Comparison of ENCODE assay signal across 8 mouse cellular contexts in genomic region chr14:120910733-120911324, GRCm38 (mm10). TPM values are rescaled to one million over a fixed set of nuclear protein-coding genes. Genes with fewer than 3 reads are reported as not detected.
DNase-seq lines count a peak whose midpoint lies in the region; ATAC-seq lines count a peak whose summit lies in the region.

TSS of gene Ipo5 (plus strand) at chr14:120911224.

- H3K9ac ChIP-seq in hindbrain, embryonic 16.5 days (ENCODE audit: low read depth, low read length): peak within 1 kb of the TSS; percentile 91

- H3K79me2 ChIP-seq in macrophage (ENCODE audit: inconsistent target): peaks cover 42% of the 10 kb centered on the region

- ATAC-seq in hindbrain, embryonic 16.5 days: peak; percentile 96

- H3K9me3 ChIP-seq in hindbrain, embryonic 16.5 days (ENCODE audit: control insufficient read depth, low read length): no peaks in the 10 kb centered on the region

- WGBS in hindbrain, embryonic 16.5 days: under 1% methylated on average over 48 of the region's 83 CpGs
- 1% methylated on average over 53 of the region's 83 CpGs for WGBS in macrophage (ENCODE audit: missing documents)

- H3K27ac ChIP-seq in hindbrain, embryonic 16.5 days (ENCODE audit: low read depth, low read length): peak within 1 kb of the TSS; percentile 93
- peak within 1 kb of the TSS; percentile 65 for H3K27ac ChIP-seq in macrophage

- no peaks in the 10 kb centered on the region for H3K27me3 ChIP-seq in hindbrain, embryonic 16.5 days (replicated peaks; ENCODE audit: control insufficient read depth, insufficient read depth, low read length)

- H3K4me1 ChIP-seq in hindbrain, embryonic 16.5 days (ENCODE audit: control insufficient read depth, insufficient read depth, low read depth, low read length): peaks cover 13% of the 10 kb centered on the region

- peak; percentile 93 for DNase-seq in T-cell, adult 2 months (ENCODE audit: low spot score)
- peak; percentile 92 to 97 for DNase-seq in cerebellum, postnatal 36 days
- DNase-seq in gastrocnemius, adult 18-20 months (ENCODE audit: low spot score): peak; percentile 94
- peak; percentile 93 to 96 for DNase-seq in left cerebral cortex, adult 18-20 months (ENCODE audit: low spot score in 2 of 2)
- peak; percentile 95 for DNase-seq in right cerebral cortex, adult 18-20 months
- peak; percentile 85 for DNase-seq in urinary bladder, postnatal 10 days (ENCODE audit: low spot score)

- peak within 1 kb of the TSS; percentile 94 for H3K4me2 ChIP-seq in hindbrain, embryonic 16.5 days (ENCODE audit: low read length)

- H3K36me3 ChIP-seq in hindbrain, embryonic 16.5 days (ENCODE audit: control insufficient read depth, insufficient read depth, low read length): no peaks in the 10 kb centered on the region
- no peaks in the 10 kb centered on the region for H3K36me3 ChIP-seq in macrophage (ENCODE audit: inconsistent target)

- H3K4me3 ChIP-seq in hindbrain, embryonic 16.5 days (ENCODE audit: low read length): peak within 1 kb of the TSS; percentile 95
- peak within 1 kb of the TSS; percentile 75 for H3K4me3 ChIP-seq in macrophage (ENCODE audit: inconsistent target)

RNA-seq across cellular contexts. Expression of gene Ipo5, which starts in this region (rescaled TPM):
- 100 to 1,000 TPM; 115 to 124 TPM for total RNA-seq in gastrocnemius, adult 18-20 months (2021)
- polyA plus RNA-seq in hindbrain, embryonic 16.5 days (2015; fragmentation: Nextera tagmentation; extraction: Ambion mirVana): 53.8 and 59.6 TPM in 2 replicates
- total RNA-seq in left cerebral cortex, adult 18-20 months (2021): 100 to 1,000 TPM; 107 to 108 TPM
- total RNA-seq in macrophage (2018; cell fraction: chromatin; rRNA removed): 100 to 1,000 TPM in 6 of 26 experiments, 10 to 100 TPM in 20; 36.6 to 178 (median 66.2) TPM
- 100 to 1,000 TPM in 13 of 26 experiments, 10 to 100 TPM in 13; 67.0 to 157 (median 105) TPM for total RNA-seq in macrophage (2018; cell fraction: cytosol; rRNA removed)
- total RNA-seq in macrophage (2018; cell fraction: nucleus; rRNA removed): 100 to 1,000 TPM in 6 of 26 experiments, 10 to 100 TPM in 20; 47.1 to 142 (median 74.6) TPM
- polyA plus RNA-seq in macrophage (2018): 97.0 to 133 TPM (median 123 TPM) in 3 replicates

Comparison
In these comparisons a context has a peak if more than half of its experiments do, and no peak if none do; other contexts are left out.
1. Peak in every context shown above with its lines: DNase-seq, ATAC-seq, H3K4me3 ChIP-seq and H3K27ac ChIP-seq.